ENCODE assay signal across 19 mouse cellular contexts in genomic region chr14:87669496-87669895, GRCm38 (mm10).
DNase-seq lines count a peak whose midpoint lies in the region; ATAC-seq lines count a peak whose summit lies in the region.
"Had no signal": no experiment of that assay in that cellular context is flagged by ENCODE, and none has a peak within 500 bp of the region (broad histone marks: within the 10 kb centered on the region; RNA-seq: fewer than 3 reads in every experiment).

No protein-coding gene starts in this region.

- WGBS in lung, embryonic 15.5 days = 82% methylated on average over 2 of the region's 2 CpGs
- 84% methylated on average over 2 of the region's 2 CpGs for WGBS in midbrain, embryonic 11.5 days
- 93% methylated on average over 2 of the region's 2 CpGs for WGBS in midbrain, embryonic 13.5 days

- no peak overlapping the region for H3K4me2 ChIP-seq in lung, embryonic 15.5 days
- no peak overlapping the region for H3K4me2 ChIP-seq in midbrain, embryonic 11.5 days
- no peak overlapping the region for H3K4me2 ChIP-seq in midbrain, embryonic 13.5 days (replicated peaks)

- ATAC-seq in lung, embryonic 15.5 days (ENCODE audit: borderline replicate concordance, extremely low read depth, low FRiP score, low TSS enrichment) = peak; percentile 59; the same call in 1 of the 2 replicates
- 0 out of 2 replicates have a peak, but pooled peaks have one; percentile 57 for ATAC-seq in midbrain, embryonic 11.5 days (ENCODE audit: low FRiP score)
- no peak for ATAC-seq in midbrain, embryonic 13.5 days
- ATAC-seq: activated CD4-positive, CD25-positive, alpha-beta regulatory T cell, adult 4 months; CD4-positive, CD25-positive, alpha-beta regulatory T cell, adult 4 months; Patski had no signal

- no peak overlapping the region for H3K9ac ChIP-seq in lung, embryonic 15.5 days
- no peak overlapping the region for H3K9ac ChIP-seq in midbrain, embryonic 11.5 days (ENCODE audit: low read length)
- no peak overlapping the region for H3K9ac ChIP-seq in midbrain, embryonic 13.5 days (replicated peaks)

- DNase-seq in lung, postnatal 36 days = no peak
- no peak for DNase-seq in midbrain, embryonic 11.5 days (ENCODE audit: low spot score, missing footprints)
- DNase-seq: adrenal gland, adult 2 months; adrenal gland, adult 8-10 months; adrenal gland, postnatal 10 days; adrenal gland, postnatal 14 days; adrenal gland, postnatal 25 days; adrenal gland, postnatal 36 days; B cell, adult 2 months; cerebellum, adult 11 months; cerebellum, adult 11-12 months; cerebellum, adult 18-20 months had no signal

- H3K27ac ChIP-seq in lung, embryonic 15.5 days = no peak overlapping the region
- H3K27ac ChIP-seq in midbrain, embryonic 11.5 days (ENCODE audit: low read depth, low read length) = no peak overlapping the region
- no peak overlapping the region for H3K27ac ChIP-seq in midbrain, embryonic 13.5 days

- no peaks in the 10 kb centered on the region for H3K9me3 ChIP-seq in lung, embryonic 15.5 days
- no peaks in the 10 kb centered on the region for H3K9me3 ChIP-seq in midbrain, embryonic 11.5 days (ENCODE audit: control insufficient read depth, low read length)
- H3K9me3 ChIP-seq in midbrain, embryonic 13.5 days = no peaks in the 10 kb centered on the region
- H3K9me3 ChIP-seq: G1E had no signal

- no peaks in the 10 kb centered on the region for H3K36me3 ChIP-seq in lung, embryonic 15.5 days
- no peaks in the 10 kb centered on the region for H3K36me3 ChIP-seq in midbrain, embryonic 11.5 days (ENCODE audit: control insufficient read depth, insufficient read depth, low read length)
- no peaks in the 10 kb centered on the region for H3K36me3 ChIP-seq in midbrain, embryonic 13.5 days
- H3K36me3 ChIP-seq: G1E had no signal

- no peak overlapping the region for H3K4me3 ChIP-seq in lung, embryonic 15.5 days
- H3K4me3 ChIP-seq in midbrain, embryonic 11.5 days (ENCODE audit: low read depth, low read length) = no peak overlapping the region
- no peak overlapping the region for H3K4me3 ChIP-seq in midbrain, embryonic 13.5 days (replicated peaks)

- no peaks in the 10 kb centered on the region for H3K27me3 ChIP-seq in lung, embryonic 15.5 days
- H3K27me3 ChIP-seq in midbrain, embryonic 11.5 days (ENCODE audit: control insufficient read depth, insufficient read depth, low read length) = no peaks in the 10 kb centered on the region
- no peaks in the 10 kb centered on the region for H3K27me3 ChIP-seq in midbrain, embryonic 13.5 days
- H3K27me3 ChIP-seq: CH12.LX had no signal

- H3K4me1 ChIP-seq in lung, embryonic 15.5 days = no peaks in the 10 kb centered on the region
- no peaks in the 10 kb centered on the region for H3K4me1 ChIP-seq in midbrain, embryonic 11.5 days (ENCODE audit: control insufficient read depth, insufficient read depth, low read length)
- H3K4me1 ChIP-seq in midbrain, embryonic 13.5 days (replicated peaks) = 0 out of 2 replicates have a peak, but pooled peaks cover 2% of the 10 kb centered on the region
